Mouse (Mus musculus) kidney, adult 2 months (tissue): ENCODE measurements around the gene C2cd5.

Source experiments
- CTCF ChIP-seq: fragments of 200-500 bp; conservative IDR thresholded peaks from 2 replicates; pipeline ENCODE4 v1.5.1; 2011; ENCODE audit warnings: low read depth, mild to moderate bottlenecking, control low read depth, low read length, moderate library complexity, mixed read lengths; ENCODE audit not compliant: insufficient read depth, insufficient read length
- POLR2A ChIP-seq: fragments of 200-500 bp; IDR thresholded peaks from one replicate; pipeline ENCODE4 v1.6.1; 2011; ENCODE audit warnings: low read depth, low read length, control low read depth

DNA sequence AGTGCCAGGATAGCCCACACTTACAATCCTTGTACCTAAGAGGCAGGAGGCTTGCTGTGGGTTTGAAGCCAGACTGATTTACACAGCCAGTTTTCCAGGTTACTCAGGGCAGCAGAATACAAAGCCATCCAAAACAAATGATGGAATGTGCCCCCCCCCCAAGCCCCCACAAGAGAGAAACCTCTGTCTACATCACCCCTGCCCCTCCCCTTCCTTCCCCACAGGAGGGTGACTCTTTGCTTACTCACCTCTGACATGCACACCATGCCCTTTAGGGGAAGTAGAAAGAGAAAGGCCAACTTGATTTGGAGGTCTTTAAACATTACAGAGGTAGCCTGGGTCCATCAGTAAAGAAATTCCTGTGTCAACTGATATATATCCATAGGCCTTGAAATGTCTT lies 48.9 kb upstream of the C2cd5 start:
- TF ChIP-seq POLR2A (no peak), CTCF (no peak)
